Mouse (Mus musculus) kidney, postnatal 0 days (tissue): Measurements from ENCODE around the gene Dct. TPM values are rescaled to one million over a fixed set of nuclear protein-coding genes. Genes with fewer than 3 reads are reported as not detected.

Source experiments
- ATAC-seq: fragments of 200-750 bp; cut with Nextera tagmentation; replicated peaks from 2 replicates; pipeline ENCODE4 v1.8.0; 2017; ENCODE audit warnings: low read depth, moderate number of reproducible peaks, moderate TSS enrichment, moderate library complexity; ENCODE audit not compliant: low FRiP score
- DNase-seq: peaks from one replicate; pipeline ENCODE4 v3.0.0-alpha.2; 2016; ENCODE audit warnings: low spot score
- H3K27ac ChIP-seq: fragments of 300-500 bp; sonication (generic); 2 replicates; pipeline ENCODE4 v1.5.1; 2014; ENCODE audit warnings: mild to moderate bottlenecking
- H3K27me3 ChIP-seq: fragments of 300-500 bp; sonication (generic); 2 replicates; pipeline ENCODE4 v1.6.1; 2014; ENCODE audit warnings: low read length, mixed read lengths; ENCODE audit not compliant: insufficient read depth
- H3K36me3 ChIP-seq: fragments of 300-500 bp; sonication (generic); 2 replicates; pipeline ENCODE4 v1.6.1; 2014; ENCODE audit warnings: low read length, mixed read lengths; ENCODE audit not compliant: insufficient read depth
- H3K4me1 ChIP-seq: fragments of 300-500 bp; sonication (generic); replicated peaks from 2 replicates; pipeline ENCODE4 v1.6.1; 2014; ENCODE audit warnings: antibody characterized with exemption, low read length, mixed read lengths; ENCODE audit not compliant: insufficient read depth
- H3K4me2 ChIP-seq: fragments of 300-500 bp; sonication (generic); 2 replicates; pipeline ENCODE4 v1.6.1; 2014; ENCODE audit warnings: mild to moderate bottlenecking, low read length, moderate library complexity, mixed read lengths
- H3K4me3 ChIP-seq: fragments of 300-500 bp; sonication (generic); replicated peaks from 2 replicates; pipeline ENCODE4 v1.5.1; 2014; ENCODE audit warnings: low read depth, low read length
- H3K9ac ChIP-seq: fragments of 300-500 bp; sonication (generic); 2 replicates; pipeline ENCODE4 v1.6.1; 2014; ENCODE audit warnings: low read depth, low read length
- H3K9me3 ChIP-seq: fragments of 300-500 bp; sonication (generic); replicated peaks from 2 replicates; pipeline ENCODE4 v1.6.1; 2016; ENCODE audit warnings: low read length, inconsistent platforms, mixed read lengths
- CTCF ChIP-seq: IDR thresholded peaks from 2 replicates; pipeline ENCODE4 v1.5.1; 2016; ENCODE audit warnings: antibody characterized with exemption, low read depth, mild to moderate bottlenecking, moderate library complexity
- WGBS: fragments of 180-500 bp; shearing (Covaris S2); extraction: QIAGEN DNeasy Blood & Tissue Kit; methylation state at CpG from one replicate; pipeline ENCODE4 v1.1.7; 2014; 5-methylcytosine and 5-hydroxymethylcytosine counted together
- polyA plus RNA-seq: library from polyadenylated mRNA; unstranded; fragments of >200 nt; fragmentation: Nextera tagmentation; extraction: Ambion mirVana; gene quantifications from 2 replicates; pipeline ENCODE4 v1.2.1, GENCODE M21; 2015

Gene Dct
- polyA plus RNA-seq, 1 experiment from 2014 or later = 0.45 TPM

DNA sequence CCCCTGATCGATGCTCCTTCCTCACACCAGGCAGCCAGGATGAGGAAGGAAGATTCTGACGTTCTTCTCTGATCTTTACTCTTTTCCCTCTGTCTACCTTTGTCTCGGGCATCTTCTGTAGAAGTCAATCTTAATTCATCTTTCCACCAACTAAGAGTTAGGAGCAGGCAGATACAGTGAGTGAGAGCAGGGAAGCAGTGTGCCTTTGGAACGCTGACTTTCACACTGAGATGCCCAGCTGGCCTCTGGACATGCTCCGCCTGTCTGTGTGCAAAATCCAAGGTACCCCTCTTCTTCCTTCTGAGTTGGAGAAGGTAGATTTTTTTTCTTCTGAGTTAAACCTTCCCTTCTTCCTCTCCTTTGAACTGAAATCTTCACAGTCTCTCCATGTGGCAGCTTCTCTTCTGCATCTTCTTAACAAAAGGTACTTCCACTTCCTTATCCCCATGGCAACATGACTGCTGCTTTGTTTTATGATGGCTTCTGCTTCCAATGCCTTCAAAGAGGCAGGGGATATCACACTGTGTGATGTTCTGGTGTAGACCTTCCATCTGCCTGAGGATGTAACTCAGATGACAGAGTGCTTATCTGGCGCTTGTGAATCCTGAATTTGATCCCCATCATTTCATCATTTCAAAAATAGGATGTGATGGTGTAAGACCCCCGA lies 9.9 kb upstream of the Dct start:
- DNase-seq (no peak), ATAC-seq (no peak)
- 82% methylated on average over 7 of the region's 7 CpGs for WGBS
- no peaks in the 10 kb centered on the region for H3K9me3 ChIP-seq
- no peak overlapping the region for H3K9ac ChIP-seq
- no peaks in the 10 kb centered on the region for H3K36me3 ChIP-seq
- H3K4me1 ChIP-seq = no peaks in the 10 kb centered on the region
- no peaks in the 10 kb centered on the region for H3K27me3 ChIP-seq
- no peak overlapping the region for H3K4me3 ChIP-seq
- no peak for TF ChIP-seq CTCF
- H3K27ac ChIP-seq = no peak overlapping the region
- H3K4me2 ChIP-seq = no peak overlapping the region

DNA sequence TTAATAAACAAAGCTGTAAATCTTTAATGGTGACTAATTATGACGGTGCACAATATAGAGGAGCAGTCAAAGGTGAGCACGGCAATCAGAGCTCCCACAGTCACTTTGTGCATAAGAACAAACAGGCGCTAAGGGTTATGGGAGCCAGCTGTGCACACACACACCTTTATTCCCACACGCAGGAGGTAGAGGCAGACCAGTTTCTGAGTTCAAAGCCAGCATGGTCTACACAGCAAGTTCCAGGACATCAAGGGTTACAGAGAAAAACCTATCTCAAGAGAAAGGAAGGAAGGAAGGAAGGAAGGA lies 6.5 kb upstream of the Dct start:
- Histone ChIP-seq H3K9me3 (no peaks in the 10 kb centered on the region), H3K9ac (no peak overlapping the region), H3K4me3 (no peak overlapping the region), H3K36me3 (no peaks in the 10 kb centered on the region), H3K4me1 (no peaks in the 10 kb centered on the region), H3K4me2 (no peak overlapping the region), H3K27me3 (no peaks in the 10 kb centered on the region), H3K27ac (no peak overlapping the region)
- WGBS = 75% methylated on average over 4 of the region's 4 CpGs
- DNase-seq = no peak
- ATAC-seq = no peak
- no peak for TF ChIP-seq CTCF

DNA sequence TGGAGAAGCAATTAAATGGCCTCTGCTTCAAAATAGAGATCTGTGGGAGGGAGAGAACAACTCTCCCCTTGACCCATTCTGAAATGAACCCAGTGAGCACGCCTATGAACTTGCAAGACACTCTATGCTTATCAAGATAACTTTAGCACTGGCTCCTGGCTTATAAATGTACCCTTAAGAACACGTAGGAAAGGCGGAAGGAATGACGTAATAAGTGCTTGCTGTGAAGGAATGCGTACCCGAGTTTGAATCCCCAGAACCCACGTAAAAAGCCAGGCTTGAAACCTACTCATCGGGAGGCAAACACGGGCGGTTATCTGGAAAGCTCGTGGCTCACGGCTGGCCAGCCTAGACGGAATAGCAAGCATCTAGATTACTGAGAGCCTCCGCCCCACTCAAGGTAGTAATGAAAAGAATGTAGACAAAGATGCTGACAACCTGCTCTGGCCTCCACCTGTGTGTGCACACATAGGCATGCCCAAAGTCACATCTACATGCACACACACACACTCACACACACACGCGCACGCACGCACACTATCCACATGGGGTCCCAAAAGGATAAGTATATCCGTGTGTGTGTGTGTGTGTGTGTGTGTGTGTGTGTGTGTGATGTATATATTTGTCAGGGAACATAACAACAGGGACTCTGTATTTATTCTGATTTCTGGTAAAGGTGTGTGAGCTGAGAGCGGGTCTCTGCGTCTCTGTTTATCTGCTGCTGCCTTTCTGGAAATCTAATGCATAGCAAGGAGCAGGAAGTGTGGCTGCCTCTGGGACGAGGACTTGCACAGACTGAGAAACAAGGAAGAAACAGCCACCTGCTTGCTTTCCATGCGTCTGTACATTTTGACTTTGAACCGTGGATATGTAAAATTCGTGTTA lies 5.9 kb upstream of the Dct start:
- DNase-seq = no peak
- no peak overlapping the region for H3K4me3 ChIP-seq
- WGBS = 84% methylated on average over 25 of the region's 25 CpGs
- no peak overlapping the region for H3K27ac ChIP-seq
- H3K36me3 ChIP-seq = no peaks in the 10 kb centered on the region
- TF ChIP-seq CTCF = no peak
- no peak overlapping the region for H3K4me2 ChIP-seq
- H3K9ac ChIP-seq = no peak overlapping the region
- no peaks in the 10 kb centered on the region for H3K27me3 ChIP-seq
- H3K9me3 ChIP-seq = no peaks in the 10 kb centered on the region
- no peak for ATAC-seq
- H3K4me1 ChIP-seq = no peaks in the 10 kb centered on the region

GRCm38 (mm10) chr14:118052770-118053169 lies 726 bp upstream of the Dct start:
- no peak overlapping the region for H3K4me3 ChIP-seq
- no peaks in the 10 kb centered on the region for H3K9me3 ChIP-seq
- H3K4me1 ChIP-seq = no peaks in the 10 kb centered on the region
- ATAC-seq (no peak), DNase-seq (no peak)
- no peak overlapping the region for H3K9ac ChIP-seq
- no peak for TF ChIP-seq CTCF
- no peaks in the 10 kb centered on the region for H3K27me3 ChIP-seq
- no peak overlapping the region for H3K4me2 ChIP-seq
- no peaks in the 10 kb centered on the region for H3K36me3 ChIP-seq
- no peak overlapping the region for H3K27ac ChIP-seq
- 84% methylated on average over 11 of the region's 11 CpGs for WGBS

DNA sequence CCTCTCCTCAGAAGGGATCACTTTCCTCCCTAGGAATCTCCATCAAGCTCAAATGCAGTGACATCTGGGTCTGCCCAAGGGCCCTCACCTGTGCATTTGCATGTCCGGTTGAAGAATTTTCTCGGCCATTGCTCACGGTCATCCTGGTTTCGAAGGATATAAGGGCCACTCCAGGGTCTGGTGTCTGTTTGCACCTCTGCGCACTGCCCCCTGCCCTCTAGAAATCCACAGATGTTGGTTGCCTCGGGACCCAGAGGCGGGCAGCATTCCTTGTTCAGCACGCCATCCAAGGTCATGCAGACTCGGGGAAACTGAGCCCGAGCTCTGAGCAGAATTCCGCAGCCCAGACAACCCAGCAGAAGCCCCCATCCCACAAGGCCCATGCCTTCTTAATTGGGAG lies 648 bp downstream of the Dct start:
- Histone ChIP-seq H3K27ac (no peak overlapping the region), H3K4me1 (no peaks in the 10 kb centered on the region), H3K9me3 (no peaks in the 10 kb centered on the region), H3K4me2 (no peak overlapping the region), H3K36me3 (no peaks in the 10 kb centered on the region), H3K4me3 (no peak overlapping the region), H3K27me3 (no peaks in the 10 kb centered on the region), H3K9ac (no peak overlapping the region)
- ATAC-seq (no peak), DNase-seq (no peak)
- no peak for TF ChIP-seq CTCF
- 84% methylated on average over 11 of the region's 11 CpGs for WGBS

GRCm38 (mm10) chr14:118050990-118051389 lies 1.1 kb downstream of the Dct start:
- no peak for ATAC-seq
- no peak overlapping the region for H3K27ac ChIP-seq
- H3K9ac ChIP-seq = no peak overlapping the region
- no peak overlapping the region for H3K4me3 ChIP-seq
- H3K4me1 ChIP-seq = no peaks in the 10 kb centered on the region
- H3K36me3 ChIP-seq = no peaks in the 10 kb centered on the region
- 76% methylated on average over 12 of the region's 12 CpGs for WGBS
- H3K27me3 ChIP-seq = no peaks in the 10 kb centered on the region
- no peak for DNase-seq
- H3K9me3 ChIP-seq = no peaks in the 10 kb centered on the region
- no peak for TF ChIP-seq CTCF
- H3K4me2 ChIP-seq = no peak overlapping the region
